Mouse (Mus musculus) neutrophil, adult 83 days (primary cell): ENCODE measurements around the gene Cldn34b3. TPM values are rescaled to one million over a fixed set of nuclear protein-coding genes. Genes with fewer than 3 reads are reported as not detected.

Source experiments
- total RNA-seq, 2 experiments: library from RNA; stranded (reverse); gene quantifications; one replicate each; pipeline ENCODE4 v1.2.4; 2023

Cldn34b3 gene
- not detected for total RNA-seq

DNA sequence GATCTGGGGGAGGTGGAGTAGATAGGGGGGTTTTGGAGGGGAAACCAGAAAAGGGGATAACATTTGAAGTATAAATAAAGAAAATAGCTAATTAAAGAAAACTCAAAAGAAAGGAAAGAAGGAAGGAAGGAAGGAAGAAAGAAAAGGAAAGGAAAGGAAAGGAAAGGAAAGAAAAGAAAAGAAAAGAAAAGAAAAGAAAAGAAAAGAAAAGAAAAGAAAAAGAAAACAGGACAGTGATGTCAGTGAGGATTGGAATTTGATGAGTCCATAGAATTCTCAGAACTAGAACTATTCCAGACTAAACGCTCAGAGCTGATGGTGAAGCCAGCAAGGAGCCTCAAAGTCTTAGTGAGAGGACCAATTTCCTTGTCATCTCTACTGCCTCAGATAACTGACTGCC is at the start of gene Cldn34b3:
TSS of gene Cldn34b3 (plus strand) at position 301 of the 400 bp plus-strand sequence.

Other genes starting within 250 kb of the Cldn34b3 start
- gene Cldn34b4, start 129.0 kb downstream of the Cldn34b3 start, total RNA-seq = not detected